Mouse (Mus musculus) ES-Bruce4 (cell line): ENCODE measurements around the gene Apoc4.

ENCODE experiments used
- CTCF ChIP-seq: IDR thresholded peaks from one replicate; pipeline ENCODE4 v1.8.1; 2011; ENCODE audit warnings: low read depth, low read length
- EP300 ChIP-seq: IDR thresholded peaks from 2 replicates; pipeline ENCODE4 v1.6.1; 2011; ENCODE audit warnings: low read depth, low read length; ENCODE audit not compliant: insufficient read depth
- POLR2A ChIP-seq: IDR thresholded peaks from one replicate; pipeline ENCODE4 v1.8.1; 2011; ENCODE audit warnings: low read length; ENCODE audit not compliant: insufficient read depth

DNA sequence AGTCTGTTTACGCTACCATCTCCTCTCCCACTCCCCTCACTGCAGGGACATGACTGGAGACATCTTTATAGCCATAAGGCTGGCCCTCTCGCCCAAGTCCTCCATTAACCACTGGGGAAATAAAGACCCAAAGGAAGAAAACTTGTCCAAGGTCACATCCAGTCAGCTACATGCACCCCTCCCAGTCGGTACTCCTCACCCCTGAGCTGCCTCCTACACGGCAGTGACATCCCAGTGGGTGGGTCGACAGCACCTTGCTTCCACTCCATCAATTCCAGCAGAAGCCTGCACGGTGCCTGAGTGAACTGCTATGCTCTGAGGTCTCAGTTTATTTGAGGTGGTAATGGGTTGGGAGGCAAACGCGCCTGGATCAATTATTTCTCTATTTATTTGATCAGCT lies 17.3 kb downstream of the Apoc4 start:
- TF ChIP-seq CTCF: no peak
- TF ChIP-seq POLR2A: no peak
- no peak for TF ChIP-seq EP300
